8 mouse cellular contexts compared by ENCODE assay signal in genomic region chr12:85472656-85473410, GRCm38 (mm10). TPM values are rescaled to one million over a fixed set of nuclear protein-coding genes. Genes with fewer than 3 reads are reported as not detected.
DNase-seq lines count a peak whose midpoint lies in the region; ATAC-seq and TF ChIP-seq lines count a peak whose summit lies in the region.

No protein-coding gene starts in this region.

- no peak for TF ChIP-seq CTCF in cerebellum, adult 2 months (IDR thresholded peaks at IDR 0.05; ENCODE audit: borderline replicate concordance, insufficient read depth, low read depth, low read length)

- intact Hi-C loops in left cerebral cortex, postnatal 36 days (cut with DNase I), result loop anchor here (1.0 to 5.0 kb wide), 4 partner anchors 13 to 96 kb away; no protein-coding TSS in a partner anchor

- ATAC-seq in intestine, embryonic 14.5 days (replicated peaks; ENCODE audit: low FRiP score, low TSS enrichment, low read depth), result peak; percentile 3; the same call in 1 of the 2 replicates
- no peak for ATAC-seq in granulocyte monocyte progenitor cell, adult 5-6 weeks (replicated peaks; ENCODE audit: poor library complexity, severe bottlenecking)

- peak overlapping the region; percentile 62 for H3K27ac ChIP-seq in cerebellum, adult 2 months (ENCODE audit: insufficient read depth, low read length)
- peak overlapping the region; percentile 88 for H3K27ac ChIP-seq in intestine, embryonic 14.5 days (ENCODE audit: low read depth)

- peak; percentile 29 to 44 for DNase-seq in cerebellum, adult 2 months
- no peak for DNase-seq in cerebellum, postnatal 4 days (ENCODE audit: low spot score in 2 of 2)
- DNase-seq in right cerebral cortex, postnatal 4 days, result peak; percentile 17
- no peak for DNase-seq in right cerebral cortex, postnatal 25 days
- no peak for DNase-seq in intestine, embryonic 14.5 days (ENCODE audit: low spot score)
- DNase-seq in neural tube, embryonic 10.5 days (ENCODE audit: extremely low spot score, low spot score), result peak; percentile 53
- no peak for DNase-seq in left cerebral cortex, postnatal 36 days (ENCODE audit: low spot score in 2 of 2)

- no peaks in the 10 kb centered on the region for H3K27me3 ChIP-seq in cerebellum, adult 2 months (ENCODE audit: control insufficient read depth, insufficient read depth, low read length)
- peaks cover 24% of the 10 kb centered on the region for H3K27me3 ChIP-seq in intestine, embryonic 14.5 days (replicated peaks; ENCODE audit: control insufficient read depth, insufficient read depth, low read length)

- peak overlapping the region; percentile 67 for H3K9ac ChIP-seq in intestine, embryonic 14.5 days (ENCODE audit: low read length)

- under 1% methylated on average over 21 of the region's 23 CpGs for WGBS in cerebellum, adult 2 months
- WGBS in intestine, embryonic 14.5 days, result under 1% methylated on average over 23 of the region's 23 CpGs

- H3K9me3 ChIP-seq in intestine, embryonic 14.5 days (ENCODE audit: control insufficient read depth, low read length), result no peaks in the 10 kb centered on the region

- TF ChIP-seq POLR2A in cerebellum, adult 2 months (IDR thresholded peaks at IDR 0.05; ENCODE audit: borderline replicate concordance, insufficient read depth, low read length), result no peak

- no peaks in the 10 kb centered on the region for H3K36me3 ChIP-seq in intestine, embryonic 14.5 days (ENCODE audit: control insufficient read depth, insufficient read depth, low read length)

- H3K4me3 ChIP-seq in cerebellum, adult 2 months (replicated peaks; ENCODE audit: insufficient read depth, low read depth, low read length), result peak overlapping the region; percentile 79
- peak overlapping the region; percentile 56 for H3K4me3 ChIP-seq in intestine, embryonic 14.5 days (ENCODE audit: low read depth, low read length)

- H3K4me1 ChIP-seq in cerebellum, adult 2 months (ENCODE audit: control insufficient read depth, insufficient read depth, low read length), result peaks cover 7% of the 10 kb centered on the region; the same call in 1 of the 2 replicates
- H3K4me1 ChIP-seq in intestine, embryonic 14.5 days (replicated peaks; ENCODE audit: control insufficient read depth, insufficient read depth, low read length), result peaks cover 17% of the 10 kb centered on the region

- peak overlapping the region; percentile 98 for H3K4me2 ChIP-seq in intestine, embryonic 14.5 days (ENCODE audit: low read length)

RNA-seq across cellular contexts. Expression of gene Fos, which starts 0.9 kb away (rescaled TPM):
- polyA plus RNA-seq in cerebellum, adult 2 months (2012; rRNA removed), result 16.6 and 22.4 TPM in 2 replicates
- polyA plus RNA-seq in intestine, embryonic 14.5 days (2014; fragmentation: Nextera tagmentation; extraction: Ambion mirVana), result 2.7 TPM in 2 replicates
- total RNA-seq in granulocyte monocyte progenitor cell, adult 5-6 weeks (2014; fragmentation: Nextera tagmentation), result 35.1 and 50.4 TPM in 2 replicates
- total RNA-seq in granulocyte monocyte progenitor cell, adult 5-6 weeks (2017), result 137 and 160 TPM in 2 replicates
- total RNA-seq in left cerebral cortex, postnatal 36 days (2021), result 10 to 100 TPM; 21.9 to 74.3 TPM

Comparison
In these comparisons a context has a peak if more than half of its experiments do, and no peak if none do; other contexts are left out.
1. DNase-seq: peak in cerebellum, adult 2 months (2 of 2), right cerebral cortex, postnatal 4 days (single experiment) and neural tube, embryonic 10.5 days (single experiment); none in cerebellum, postnatal 4 days (0 of 2), right cerebral cortex, postnatal 25 days (single experiment), intestine, embryonic 14.5 days (single experiment) and left cerebral cortex, postnatal 36 days (0 of 2).